Mouse (Mus musculus): ENCODE data around the gene Lyl1. TPM values are rescaled to one million over a fixed set of nuclear protein-coding genes. Genes with fewer than 3 reads are reported as not detected.

Lyl1 gene
- polyA plus RNA-seq, 1 experiment from 2014 or later: 6.3 TPM

DNA sequence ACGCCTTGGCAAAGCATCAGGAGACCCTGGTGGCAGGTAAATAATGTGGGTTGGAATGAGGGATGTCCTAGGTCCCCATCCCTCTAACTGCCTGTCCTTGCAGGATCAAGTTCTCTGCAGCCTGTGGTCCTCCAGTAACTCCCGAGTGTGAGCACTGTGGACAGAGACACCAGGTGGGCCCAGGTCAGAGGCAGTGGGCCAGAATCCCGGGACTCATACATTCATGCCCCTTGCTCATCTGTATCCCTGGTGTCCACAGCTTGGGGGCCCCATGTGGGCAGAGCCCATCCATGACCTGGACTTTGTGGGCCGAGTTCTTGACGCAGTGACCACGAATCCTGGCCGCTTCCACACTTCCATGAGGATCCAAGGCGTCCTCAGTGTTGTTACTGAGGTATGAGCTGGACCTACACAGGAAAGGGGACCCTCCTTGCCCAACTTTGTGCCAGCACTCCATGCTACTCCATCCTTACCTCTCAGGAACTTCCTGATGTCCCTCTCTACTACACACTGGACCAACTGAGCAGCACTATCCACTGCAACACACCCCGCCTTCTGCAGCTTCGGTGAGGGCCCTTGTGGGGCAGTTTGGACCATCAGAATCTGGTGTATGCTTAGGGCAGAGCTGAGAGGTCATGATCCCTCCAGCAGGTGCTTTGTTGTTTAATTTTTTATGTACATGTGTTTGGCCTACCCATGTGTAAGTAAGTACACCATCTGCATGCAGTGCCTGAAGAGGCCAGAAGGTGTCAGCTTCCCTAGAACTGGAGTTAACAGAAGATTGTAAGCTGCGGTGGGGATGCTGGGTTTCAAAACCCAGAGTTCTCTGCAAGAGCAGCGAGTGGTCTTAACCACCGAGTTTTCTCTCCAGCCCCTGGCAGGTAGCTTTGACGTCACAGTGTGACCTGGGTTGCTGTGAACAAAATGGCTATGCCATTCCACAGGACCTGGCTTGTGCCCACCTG, 3.8 kb upstream of the Lyl1 start:
- no peaks in the 10 kb centered on the region for H3K9me3 ChIP-seq (ENCODE audit: control insufficient read depth, low read length)
- H3K27ac ChIP-seq (ENCODE audit: low read depth, low read length): no peak overlapping the region
- WGBS: 89% methylated on average over 14 of the region's 14 CpGs
- H3K27me3 ChIP-seq (ENCODE audit: control insufficient read depth, insufficient read depth, low read length): peaks cover 12% of the 10 kb centered on the region
- no peak for ATAC-seq (ENCODE audit: low FRiP score, low TSS enrichment)
- H3K4me3 ChIP-seq (ENCODE audit: low read length): no peak overlapping the region
- peaks cover 6% of the 10 kb centered on the region; the same call in 1 of the 2 replicates for H3K4me1 ChIP-seq (ENCODE audit: control insufficient read depth, insufficient read depth, low read length)
- no peak overlapping the region for H3K4me2 ChIP-seq (replicated peaks; ENCODE audit: low read depth, low read length)
- peaks cover 58% of the 10 kb centered on the region for H3K36me3 ChIP-seq (ENCODE audit: control insufficient read depth, insufficient read depth, low read length)
- no peak overlapping the region for H3K9ac ChIP-seq (ENCODE audit: low read depth, low read length)

DNA sequence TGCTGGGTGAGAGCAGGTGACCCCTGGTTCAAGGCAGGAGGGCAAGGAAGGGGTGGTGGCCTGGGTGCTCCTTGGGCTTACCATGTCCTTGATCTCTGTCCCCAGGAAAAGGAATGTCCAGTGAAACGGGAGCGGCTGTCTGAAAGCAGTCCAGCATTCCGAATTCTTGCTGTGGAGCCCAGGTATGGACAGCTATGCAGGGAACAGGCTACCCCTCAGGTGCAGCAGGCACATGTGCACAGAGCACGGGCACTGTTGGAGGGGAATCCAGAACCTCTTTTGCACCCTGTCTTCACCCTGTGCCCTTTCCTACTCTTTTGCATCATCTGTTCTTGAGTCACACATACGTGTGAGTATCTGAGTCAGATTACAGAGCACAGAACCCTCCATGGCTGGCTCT, 3.0 kb upstream of the Lyl1 start:
- ATAC-seq (ENCODE audit: low FRiP score, low TSS enrichment): no peak
- Histone ChIP-seq H3K36me3 (ENCODE audit: control insufficient read depth, insufficient read depth, low read length) (peaks cover 52% of the 10 kb centered on the region), H3K27me3 (ENCODE audit: control insufficient read depth, insufficient read depth, low read length) (peaks cover 20% of the 10 kb centered on the region), H3K27ac (ENCODE audit: low read depth, low read length) (no peak overlapping the region), H3K4me3 (ENCODE audit: low read length) (no peak overlapping the region), H3K9ac (ENCODE audit: low read depth, low read length) (no peak overlapping the region), H3K4me1 (ENCODE audit: control insufficient read depth, insufficient read depth, low read length) (peaks cover 6% of the 10 kb centered on the region; the same call in 1 of the 2 replicates), H3K9me3 (ENCODE audit: control insufficient read depth, low read length) (no peaks in the 10 kb centered on the region), H3K4me2 (replicated peaks; ENCODE audit: low read depth, low read length) (no peak overlapping the region)
- WGBS: 91% methylated on average over 5 of the region's 5 CpGs

DNA sequence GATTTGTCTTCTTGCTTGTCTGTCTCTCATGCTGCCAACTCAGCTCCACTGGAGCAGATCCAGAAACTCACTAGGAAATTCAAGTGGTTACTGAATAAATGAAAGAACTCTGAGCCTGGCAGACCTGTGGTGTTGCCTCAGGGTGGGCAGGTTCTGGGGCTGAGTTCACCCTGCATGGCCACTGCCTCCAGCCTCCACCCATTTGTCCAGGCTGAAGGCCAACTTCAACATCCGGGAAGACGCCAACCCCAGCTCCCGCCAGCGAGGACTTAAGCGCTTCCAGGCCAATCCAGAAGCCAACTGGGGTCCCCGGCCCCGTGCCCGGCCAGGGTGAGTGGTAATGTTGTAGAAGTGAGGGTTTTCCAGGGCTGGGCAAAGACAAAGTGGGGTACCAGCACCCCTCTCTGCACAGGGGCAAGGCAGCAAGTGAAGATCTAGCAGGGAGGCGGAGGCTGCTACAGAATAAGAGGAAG, 2.3 kb upstream of the Lyl1 start:
- H3K36me3 ChIP-seq (ENCODE audit: control insufficient read depth, insufficient read depth, low read length): peaks cover 45% of the 10 kb centered on the region
- no peak overlapping the region for H3K4me3 ChIP-seq (ENCODE audit: low read length)
- H3K4me1 ChIP-seq (ENCODE audit: control insufficient read depth, insufficient read depth, low read length): peaks cover 10% of the 10 kb centered on the region
- H3K27me3 ChIP-seq (ENCODE audit: control insufficient read depth, insufficient read depth, low read length): peaks cover 27% of the 10 kb centered on the region
- no peak overlapping the region for H3K4me2 ChIP-seq (replicated peaks; ENCODE audit: low read depth, low read length)
- H3K27ac ChIP-seq (ENCODE audit: low read depth, low read length): no peak overlapping the region
- no peak for ATAC-seq (ENCODE audit: low FRiP score, low TSS enrichment)
- 92% methylated on average over 9 of the region's 9 CpGs for WGBS
- H3K9me3 ChIP-seq (ENCODE audit: control insufficient read depth, low read length): no peaks in the 10 kb centered on the region
- no peak overlapping the region for H3K9ac ChIP-seq (ENCODE audit: low read depth, low read length)

DNA sequence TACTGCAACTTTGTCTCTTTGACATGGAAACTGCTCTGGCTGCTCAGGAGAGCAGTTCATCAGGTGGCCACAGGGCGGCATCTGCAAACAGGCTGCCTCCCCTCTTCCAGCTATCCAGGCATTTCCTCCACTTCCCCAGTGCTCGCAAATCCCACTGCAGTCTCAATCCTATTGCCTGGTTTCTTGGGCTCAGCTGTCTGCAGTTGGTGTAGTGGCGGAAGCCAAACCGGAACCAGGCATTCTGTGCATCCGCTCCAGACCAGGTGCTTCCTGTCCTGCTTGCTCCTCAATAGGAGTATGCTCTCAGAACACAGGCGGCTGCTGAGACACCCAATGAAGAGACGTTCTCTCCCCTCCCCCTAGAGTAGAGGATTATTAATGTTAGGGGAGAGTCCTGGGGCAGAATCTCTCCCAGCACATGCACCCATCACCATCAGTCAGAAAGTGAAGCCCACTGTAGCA, 1.4 kb upstream of the Lyl1 start:
- H3K27me3 ChIP-seq (ENCODE audit: control insufficient read depth, insufficient read depth, low read length): peaks cover 36% of the 10 kb centered on the region
- H3K4me2 ChIP-seq (replicated peaks; ENCODE audit: low read depth, low read length): no peak overlapping the region
- H3K36me3 ChIP-seq (ENCODE audit: control insufficient read depth, insufficient read depth, low read length): peaks cover 44% of the 10 kb centered on the region
- H3K4me3 ChIP-seq (ENCODE audit: low read length): no peak overlapping the region
- ATAC-seq (ENCODE audit: low FRiP score, low TSS enrichment): peak; percentile 8
- peak overlapping the region; percentile 55; the same call in 1 of the 2 replicates for H3K27ac ChIP-seq (ENCODE audit: low read depth, low read length)
- WGBS: 69% methylated on average over 7 of the region's 7 CpGs
- H3K9me3 ChIP-seq (ENCODE audit: control insufficient read depth, low read length): no peaks in the 10 kb centered on the region
- peaks cover 17% of the 10 kb centered on the region for H3K4me1 ChIP-seq (ENCODE audit: control insufficient read depth, insufficient read depth, low read length)
- H3K9ac ChIP-seq (ENCODE audit: low read depth, low read length): no peak overlapping the region

DNA sequence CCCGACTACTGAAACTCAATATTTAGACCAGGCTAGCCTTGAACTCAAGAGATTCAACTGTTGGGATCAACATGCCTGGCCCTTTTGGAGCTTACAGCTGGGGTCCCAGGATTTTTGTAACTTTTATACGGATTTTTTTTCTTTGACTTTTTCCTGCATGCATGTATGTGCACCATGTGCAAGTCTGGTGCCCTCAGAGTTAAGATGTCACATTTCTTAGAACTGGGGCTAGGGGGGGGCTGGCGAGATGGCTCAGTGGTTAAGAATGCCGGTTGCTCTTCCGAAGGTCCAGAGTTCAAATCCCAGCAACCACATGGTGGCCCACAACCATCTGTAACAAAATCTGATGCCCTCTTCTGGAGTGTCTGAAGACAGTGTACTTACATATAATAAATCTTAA, 731 bp upstream of the Lyl1 start:
- Histone ChIP-seq H3K4me3 (ENCODE audit: low read length) (no peak overlapping the region), H3K27me3 (ENCODE audit: control insufficient read depth, insufficient read depth, low read length) (peaks cover 42% of the 10 kb centered on the region), H3K4me2 (replicated peaks; ENCODE audit: low read depth, low read length) (no peak overlapping the region), H3K9ac (ENCODE audit: low read depth, low read length) (no peak overlapping the region), H3K27ac (ENCODE audit: low read depth, low read length) (peak overlapping the region; percentile 48; the same call in 1 of the 2 replicates), H3K4me1 (ENCODE audit: control insufficient read depth, insufficient read depth, low read length) (peaks cover 22% of the 10 kb centered on the region), H3K36me3 (ENCODE audit: control insufficient read depth, insufficient read depth, low read length) (peaks cover 38% of the 10 kb centered on the region), H3K9me3 (ENCODE audit: control insufficient read depth, low read length) (no peaks in the 10 kb centered on the region)
- no peak for ATAC-seq (ENCODE audit: low FRiP score, low TSS enrichment)
- 81% methylated on average over 5 of the region's 5 CpGs for WGBS

DNA sequence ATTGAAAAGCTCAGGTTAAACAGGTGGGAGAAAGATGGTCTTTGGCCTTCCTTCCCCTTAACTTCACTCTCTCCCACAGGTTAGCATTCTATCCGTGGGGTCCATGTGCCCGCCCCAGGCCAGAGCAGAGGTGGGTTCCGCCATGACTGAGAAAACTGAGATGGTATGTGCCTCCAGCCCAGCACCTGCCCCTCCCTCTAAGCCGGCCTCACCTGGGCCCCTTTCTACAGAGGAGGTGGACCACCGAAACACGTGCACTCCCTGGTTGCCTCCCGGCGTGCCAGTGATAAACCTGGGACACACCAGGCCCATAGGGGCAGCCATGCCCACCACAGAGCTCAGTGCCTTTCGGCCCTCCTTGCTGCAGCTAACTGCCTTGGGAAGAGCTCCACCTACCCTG, 1.3 kb downstream of the Lyl1 start:
- Histone ChIP-seq H3K36me3 (ENCODE audit: control insufficient read depth, insufficient read depth, low read length) (peaks cover 21% of the 10 kb centered on the region), H3K4me1 (ENCODE audit: control insufficient read depth, insufficient read depth, low read length) (peaks cover 34% of the 10 kb centered on the region), H3K9ac (ENCODE audit: low read depth, low read length) (no peak overlapping the region), H3K4me2 (replicated peaks; ENCODE audit: low read depth, low read length) (peak overlapping the region; percentile 24), H3K4me3 (ENCODE audit: low read length) (peak overlapping the region; percentile 27; the same call in 1 of the 2 replicates), H3K27ac (ENCODE audit: low read depth, low read length) (no peak overlapping the region), H3K27me3 (ENCODE audit: control insufficient read depth, insufficient read depth, low read length) (peaks cover 60% of the 10 kb centered on the region), H3K9me3 (ENCODE audit: control insufficient read depth, low read length) (no peaks in the 10 kb centered on the region)
- ATAC-seq (ENCODE audit: low FRiP score, low TSS enrichment): no peak
- WGBS: 70% methylated on average over 9 of the region's 9 CpGs

DNA sequence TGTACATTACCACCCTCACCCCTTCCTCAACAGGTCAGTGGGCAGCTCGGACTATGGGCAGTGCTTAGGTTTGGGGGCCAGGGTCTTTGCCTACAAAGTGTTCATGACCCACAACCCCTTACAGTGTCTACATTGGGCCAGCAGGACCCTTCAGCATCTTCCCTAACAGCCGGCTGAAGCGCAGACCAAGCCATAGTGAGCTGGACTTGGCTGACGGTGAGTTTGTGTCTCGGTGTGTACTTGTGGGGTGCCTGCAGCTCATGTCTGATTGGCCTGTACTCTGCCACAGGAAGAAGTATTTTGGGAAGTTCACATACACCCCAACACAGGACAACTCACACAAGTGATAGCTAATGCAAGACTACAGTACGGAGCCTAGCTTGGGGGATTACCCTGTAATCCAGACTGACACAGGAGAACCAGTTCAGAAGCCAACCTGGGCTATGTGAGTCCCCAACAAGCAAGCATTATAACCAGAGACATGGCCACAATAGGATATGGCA, 1.8 kb downstream of the Lyl1 start:
- Histone ChIP-seq H3K36me3 (ENCODE audit: control insufficient read depth, insufficient read depth, low read length) (peaks cover 17% of the 10 kb centered on the region), H3K9ac (ENCODE audit: low read depth, low read length) (no peak overlapping the region), H3K4me2 (replicated peaks; ENCODE audit: low read depth, low read length) (peak overlapping the region; percentile 17; the same call in 1 of the 2 replicates), H3K27ac (ENCODE audit: low read depth, low read length) (no peak overlapping the region), H3K4me1 (ENCODE audit: control insufficient read depth, insufficient read depth, low read length) (peaks cover 39% of the 10 kb centered on the region), H3K27me3 (ENCODE audit: control insufficient read depth, insufficient read depth, low read length) (peaks cover 64% of the 10 kb centered on the region), H3K4me3 (ENCODE audit: low read length) (no peak overlapping the region; the same call in 1 of the 2 replicates), H3K9me3 (ENCODE audit: control insufficient read depth, low read length) (no peaks in the 10 kb centered on the region)
- ATAC-seq (ENCODE audit: low FRiP score, low TSS enrichment): no peak
- WGBS: 79% methylated on average over 6 of the region's 6 CpGs

DNA sequence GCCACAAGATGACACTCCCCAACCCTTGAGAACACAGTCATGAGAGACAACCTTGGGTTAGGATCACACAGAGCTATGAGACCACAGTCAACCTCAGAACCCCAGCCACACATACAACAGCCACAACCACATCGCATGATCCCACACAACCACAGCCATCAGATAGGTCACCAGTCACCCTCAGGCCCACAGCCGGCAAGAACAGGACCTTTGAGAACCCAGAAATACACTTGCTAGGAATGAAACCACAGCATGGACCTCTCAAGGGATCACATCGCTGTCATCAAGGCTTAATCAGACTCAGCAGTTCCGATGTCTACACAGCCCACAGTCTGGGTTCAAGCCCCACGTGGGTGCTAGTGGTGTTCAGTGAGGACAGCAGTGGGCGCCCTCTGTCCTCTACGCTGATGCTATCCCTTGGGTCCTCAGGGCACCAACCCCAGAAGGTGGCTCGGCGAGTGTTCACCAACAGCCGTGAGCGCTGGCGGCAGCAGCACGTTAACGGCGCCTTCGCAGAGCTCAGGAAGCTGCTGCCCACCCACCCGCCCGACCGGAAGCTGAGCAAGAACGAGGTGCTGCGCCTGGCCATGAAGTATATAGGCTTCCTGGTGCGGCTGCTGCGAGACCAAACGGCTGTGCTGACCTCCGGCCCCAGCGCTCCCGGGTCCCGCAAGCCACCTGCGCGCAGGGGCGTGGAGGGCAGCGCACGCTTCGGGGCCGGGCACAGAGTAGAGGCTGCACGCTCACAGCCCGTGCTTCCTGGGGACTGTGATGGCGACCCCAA, 2.4 kb downstream of the Lyl1 start:
- H3K9me3 ChIP-seq (ENCODE audit: control insufficient read depth, low read length): no peaks in the 10 kb centered on the region
- peak overlapping the region; percentile 34 for H3K9ac ChIP-seq (ENCODE audit: low read depth, low read length)
- peak overlapping the region; percentile 28 for H3K4me3 ChIP-seq (ENCODE audit: low read length)
- H3K4me2 ChIP-seq (replicated peaks; ENCODE audit: low read depth, low read length): peak overlapping the region; percentile 42
- peaks cover 71% of the 10 kb centered on the region for H3K27me3 ChIP-seq (ENCODE audit: control insufficient read depth, insufficient read depth, low read length)
- H3K4me1 ChIP-seq (ENCODE audit: control insufficient read depth, insufficient read depth, low read length): peaks cover 43% of the 10 kb centered on the region
- 7% methylated on average over 38 of the region's 38 CpGs for WGBS
- H3K36me3 ChIP-seq (ENCODE audit: control insufficient read depth, insufficient read depth, low read length): peaks cover 10% of the 10 kb centered on the region
- no peak for ATAC-seq (ENCODE audit: low FRiP score, low TSS enrichment)
- no peak overlapping the region for H3K27ac ChIP-seq (ENCODE audit: low read depth, low read length)
